Mouse (Mus musculus) thymus, adult 2 months (tissue): ENCODE data around the gene Chl1. TPM values are rescaled to one million over a fixed set of nuclear protein-coding genes. Genes with fewer than 3 reads are reported as not detected.

Experiments
- DNase-seq: peaks from one replicate; pipeline ENCODE4 v3.0.0; 2021
- H3K27ac ChIP-seq: fragments of 200-500 bp; 2 replicates; pipeline ENCODE4 v1.5.1; 2012; ENCODE audit warnings: low read length, control low read depth; ENCODE audit not compliant: control insufficient read depth, insufficient read depth
- H3K27me3 ChIP-seq: fragments of 200-500 bp; 2 replicates; pipeline ENCODE4 v1.6.1; 2012; ENCODE audit warnings: mild to moderate bottlenecking, low read length, moderate library complexity, mixed read lengths; ENCODE audit not compliant: control insufficient read depth, insufficient read depth
- H3K36me3 ChIP-seq: fragments of 200-500 bp; 2 replicates; pipeline ENCODE4 v1.6.1; 2012; ENCODE audit warnings: mild to moderate bottlenecking, low read length, moderate library complexity; ENCODE audit not compliant: control insufficient read depth, insufficient read depth
- H3K4me1 ChIP-seq: fragments of 200-500 bp; replicated peaks from 2 replicates; pipeline ENCODE4 v1.6.1; 2012; ENCODE audit warnings: low read length; ENCODE audit not compliant: control insufficient read depth, insufficient read depth
- H3K4me3 ChIP-seq: fragments of 200-500 bp; 2 replicates; pipeline ENCODE4 v1.5.1; 2012; ENCODE audit warnings: mild to moderate bottlenecking, low read length, control low read depth, moderate library complexity; ENCODE audit not compliant: control insufficient read depth, insufficient read depth
- CTCF ChIP-seq: fragments of 200-500 bp; IDR thresholded peaks from 2 replicates; pipeline ENCODE4 v1.5.1; 2012; ENCODE audit warnings: mild to moderate bottlenecking, control low read depth, low read length, moderate library complexity, borderline replicate concordance; ENCODE audit not compliant: control insufficient read depth, poor library complexity, insufficient read depth; ENCODE audit errors: extremely low read depth
- POLR2A ChIP-seq: fragments of 200-500 bp; IDR thresholded peaks from 2 replicates; pipeline ENCODE4 v1.6.1; 2012; ENCODE audit warnings: mild to moderate bottlenecking, low read length, control low read depth, moderate library complexity; ENCODE audit not compliant: control insufficient read depth, poor library complexity, insufficient read depth; ENCODE audit errors: extremely low read depth
- WGBS: fragments of 180-500 bp; shearing (Covaris S2); methylation state at CpG from one replicate; pipeline ENCODE4 v1.1.7; 2018; 5-methylcytosine and 5-hydroxymethylcytosine counted together
- polyA plus RNA-seq: library from polyadenylated mRNA; depleted of rRNA; stranded (reverse); fragments of >200 nt; gene quantifications from 2 replicates; pipeline ENCODE4 v1.2.3, GENCODE M21; 2012

Chl1 gene
- polyA plus RNA-seq, 1 experiment: 0.63 TPM

DNA sequence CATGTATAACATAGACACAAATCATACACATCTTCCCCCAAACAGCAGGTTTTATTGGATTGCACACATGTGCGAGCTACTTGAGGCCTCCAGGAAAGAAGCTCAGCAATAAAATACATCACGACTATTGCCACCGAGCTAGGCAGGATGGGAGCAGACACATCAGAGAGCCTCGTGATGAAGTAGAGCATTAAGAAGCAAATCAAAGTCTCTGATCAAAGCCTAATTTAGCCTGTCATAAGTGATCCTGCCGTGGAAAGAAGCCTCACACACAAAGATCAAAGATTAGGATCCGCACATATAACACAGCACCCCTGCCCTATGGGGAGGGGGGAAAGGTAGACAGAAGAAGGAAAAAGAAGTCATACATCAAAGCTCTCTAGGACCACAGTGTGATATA lies 54.4 kb downstream of the Chl1 start:
- Histone ChIP-seq H3K4me1 (no peaks in the 10 kb centered on the region; the same call in 1 of the 2 replicates), H3K27me3 (no peaks in the 10 kb centered on the region), H3K4me3 (no peak overlapping the region), H3K36me3 (no peaks in the 10 kb centered on the region), H3K27ac (no peak overlapping the region)
- 33% methylated on average over 6 of the region's 6 CpGs for WGBS
- DNase-seq: no peak
- TF ChIP-seq POLR2A: no peak
- TF ChIP-seq CTCF: no peak

DNA sequence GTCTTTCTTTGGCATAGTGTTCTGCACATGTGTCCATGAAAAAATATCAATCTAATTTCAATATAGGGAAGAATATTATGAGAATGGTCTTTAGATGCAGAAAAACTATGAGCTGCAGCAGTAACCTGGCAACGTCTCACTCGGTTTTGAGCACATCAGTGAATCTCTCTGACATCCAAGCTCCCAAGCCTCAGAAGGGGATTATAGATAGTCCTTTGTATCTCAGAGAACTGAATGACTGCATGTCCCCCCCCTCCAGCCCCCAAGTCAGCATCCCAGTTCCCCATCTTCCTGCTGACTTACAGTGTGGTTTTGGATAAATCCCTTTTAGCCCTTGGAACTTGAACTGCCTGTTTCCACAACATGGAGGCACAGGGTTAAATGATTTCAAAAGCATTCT lies 56.9 kb downstream of the Chl1 start:
- 85% methylated on average over 2 of the region's 2 CpGs for whole genome bisulfite sequencing

DNA sequence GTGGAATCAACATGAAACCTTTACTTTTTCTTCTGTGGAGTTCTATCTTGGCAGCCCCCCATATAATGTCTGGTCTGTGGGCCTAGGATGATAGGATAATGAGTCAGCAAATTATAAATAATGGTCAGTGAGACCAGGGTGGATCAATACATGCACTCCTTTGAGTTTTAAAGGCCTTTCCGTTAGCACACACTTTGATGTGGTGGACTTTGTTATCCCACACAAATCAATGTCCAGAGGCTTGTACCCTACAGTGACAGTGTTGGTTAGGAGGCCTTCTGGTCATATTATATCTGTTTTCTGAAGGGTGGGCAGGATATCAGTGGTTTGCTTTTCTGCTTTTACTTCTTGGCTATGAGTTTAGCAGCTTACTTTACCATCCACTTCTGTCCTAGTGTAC lies 62.3 kb downstream of the Chl1 start:
- no peaks in the 10 kb centered on the region for H3K4me1 ChIP-seq
- no peak for DNase-seq
- TF ChIP-seq CTCF: no peak
- TF ChIP-seq POLR2A: no peak
- H3K4me3 ChIP-seq: no peak overlapping the region
- 79% methylated on average over 1 of the region's 1 CpGs for WGBS
- H3K27me3 ChIP-seq: no peaks in the 10 kb centered on the region
- no peaks in the 10 kb centered on the region for H3K36me3 ChIP-seq
- H3K27ac ChIP-seq: no peak overlapping the region

More for the DNA sequence above, 56.9 kb downstream of the Chl1 start:
- no peaks in the 10 kb centered on the region for H3K27me3 ChIP-seq
- TF ChIP-seq CTCF: no peak
- TF ChIP-seq POLR2A: no peak
- no peaks in the 10 kb centered on the region; the same call in 1 of the 2 replicates for H3K4me1 ChIP-seq
- no peaks in the 10 kb centered on the region for H3K36me3 ChIP-seq
- DNase-seq: no peak
- no peak overlapping the region for H3K27ac ChIP-seq
- no peak overlapping the region for H3K4me3 ChIP-seq

DNA sequence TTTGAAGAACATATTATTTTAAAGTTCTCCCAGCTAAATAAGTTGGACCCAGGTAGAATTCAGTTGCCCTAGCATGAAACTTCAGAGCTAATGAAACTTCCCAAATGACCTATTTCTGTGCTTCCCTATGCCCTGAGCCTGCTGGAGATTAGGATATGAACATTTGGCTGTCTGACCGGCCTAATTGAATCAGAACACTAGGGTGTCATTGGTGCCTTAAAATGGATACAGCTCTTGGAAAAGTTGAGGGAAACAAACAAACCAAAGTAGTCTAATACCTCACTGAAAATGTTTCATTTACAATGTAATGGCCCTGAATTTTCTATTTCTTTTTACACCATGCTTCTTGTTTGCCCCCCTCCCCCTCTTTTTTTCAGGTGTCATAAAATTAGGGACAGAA lies 73.8 kb downstream of the Chl1 start:
- no peaks in the 10 kb centered on the region for H3K4me1 ChIP-seq
- TF ChIP-seq CTCF: no peak
- TF ChIP-seq POLR2A: no peak
- H3K27me3 ChIP-seq: no peaks in the 10 kb centered on the region
- no peaks in the 10 kb centered on the region for H3K36me3 ChIP-seq
- DNase-seq: no peak
- no peak overlapping the region for H3K4me3 ChIP-seq
- 100% methylated on average over 1 of the region's 1 CpGs for WGBS
- no peak overlapping the region for H3K27ac ChIP-seq

DNA sequence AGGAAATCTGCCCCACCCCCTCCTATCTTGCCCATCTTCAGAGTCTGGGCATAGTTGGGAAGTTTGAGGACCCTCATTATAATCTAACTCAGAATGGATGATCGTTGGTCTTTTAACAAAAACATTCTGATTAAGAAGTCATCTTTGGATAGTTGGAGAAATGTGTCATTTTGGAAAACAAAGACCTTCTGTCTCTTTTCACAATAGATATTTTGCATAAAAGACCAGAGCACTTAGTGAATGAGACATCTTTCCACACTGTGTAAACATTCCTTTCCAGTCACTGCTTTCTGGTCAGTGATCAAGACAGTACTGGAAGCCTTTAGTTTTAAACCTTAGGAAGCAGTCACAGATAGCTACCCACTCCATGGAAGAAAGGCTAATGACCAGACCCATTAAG lies 75.3 kb downstream of the Chl1 start:
- 92% methylated on average over 1 of the region's 1 CpGs for WGBS
- Histone ChIP-seq H3K4me3 (no peak overlapping the region), H3K27ac (no peak overlapping the region), H3K36me3 (no peaks in the 10 kb centered on the region), H3K4me1 (no peaks in the 10 kb centered on the region), H3K27me3 (no peaks in the 10 kb centered on the region)
- TF ChIP-seq POLR2A (no peak), CTCF (no peak)
- no peak for DNase-seq

DNA sequence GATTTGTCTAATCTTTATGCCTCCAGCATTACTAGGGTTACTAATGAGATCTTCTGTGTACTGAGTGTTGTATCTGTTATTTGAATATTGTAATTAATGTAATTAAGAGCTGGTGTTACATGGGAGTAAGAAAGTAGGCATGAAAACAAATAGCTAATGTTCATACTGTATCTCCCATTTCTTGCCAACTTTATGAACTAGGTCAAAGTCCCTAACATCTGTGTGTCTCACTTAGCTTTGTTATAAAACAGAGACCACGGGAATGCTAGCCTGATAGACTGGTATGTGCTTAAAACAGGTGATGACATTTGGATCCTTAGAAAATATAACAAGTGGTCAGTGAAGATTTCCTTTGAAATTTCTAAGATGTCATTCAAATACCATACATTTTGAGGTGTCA lies 75.7 kb downstream of the Chl1 start:
- no peaks in the 10 kb centered on the region for H3K4me1 ChIP-seq
- no peak overlapping the region for H3K27ac ChIP-seq
- TF ChIP-seq POLR2A: no peak
- no peaks in the 10 kb centered on the region for H3K36me3 ChIP-seq
- no peaks in the 10 kb centered on the region for H3K27me3 ChIP-seq
- 84% methylated on average over 1 of the region's 1 CpGs for WGBS
- H3K4me3 ChIP-seq: no peak overlapping the region
- DNase-seq: no peak

DNA sequence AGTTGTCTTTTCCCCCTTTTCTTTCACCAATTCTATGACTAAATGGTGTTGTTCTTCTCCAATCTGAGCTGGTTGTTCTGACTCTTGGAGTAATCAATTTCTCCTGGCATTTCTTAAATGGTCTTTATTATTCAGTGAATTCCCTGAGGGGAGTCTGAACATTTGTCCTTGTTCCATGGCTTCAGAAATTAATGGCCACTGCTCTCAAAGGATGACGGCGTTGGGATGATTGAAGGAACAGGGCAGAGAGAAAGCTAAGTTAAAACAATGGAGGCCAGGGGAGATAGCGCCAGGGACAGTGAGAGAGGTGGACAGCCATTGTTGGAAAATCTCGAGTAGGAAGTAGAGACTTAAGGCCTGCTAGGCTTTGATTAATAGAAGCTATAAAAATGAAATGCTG lies 91.7 kb downstream of the Chl1 start:
- TF ChIP-seq CTCF (no peak), POLR2A (no peak)
- no peaks in the 10 kb centered on the region for H3K36me3 ChIP-seq
- DNase-seq: no peak
- H3K27me3 ChIP-seq: no peaks in the 10 kb centered on the region
- no peak overlapping the region for H3K27ac ChIP-seq
- WGBS: 89% methylated on average over 4 of the region's 4 CpGs
- no peak overlapping the region for H3K4me3 ChIP-seq
- H3K4me1 ChIP-seq: no peaks in the 10 kb centered on the region
